Mouse (Mus musculus): ENCODE data around the gene Cdkn2a.

GRCm38 (mm10) chr4:89294091-89294485 is 365 bp downstream of the Cdkn2a start:
- TF ChIP-seq CTCF (IDR thresholded peaks at IDR 0.05; ENCODE audit: control insufficient read depth, insufficient read depth, insufficient replicate concordance, low read depth, low read length) (no peak), POLR2A (IDR thresholded peaks at IDR 0.05; ENCODE audit: control insufficient read depth, low read depth, low read length) (no peak)
